Mouse (Mus musculus) bone marrow macrophage, adult 2 months (primary cell): ENCODE measurements around the gene Tspan4. TPM values are rescaled to one million over a fixed set of nuclear protein-coding genes. Genes with fewer than 3 reads are reported as not detected.

Experiments
- H3K27ac ChIP-seq: 2 replicates; pipeline ENCODE4 v1.5.1; 2012; ENCODE audit warnings: low read depth, low read length; ENCODE audit not compliant: insufficient read depth
- H3K4me1 ChIP-seq: 2 replicates; pipeline ENCODE4 v1.6.1; 2012; ENCODE audit warnings: low read length; ENCODE audit not compliant: control insufficient read depth, insufficient read depth
- H3K4me3 ChIP-seq: 2 replicates; pipeline ENCODE4 v1.5.1; 2012; ENCODE audit warnings: mild to moderate bottlenecking, low read length, moderate library complexity; ENCODE audit not compliant: insufficient read depth
- CTCF ChIP-seq: IDR thresholded peaks from 2 replicates; pipeline ENCODE4 v1.5.1; 2012; ENCODE audit warnings: low read depth, mild to moderate bottlenecking, low read length, moderate library complexity
- POLR2A ChIP-seq: IDR thresholded peaks from 2 replicates; pipeline ENCODE4 v1.6.1; 2012; ENCODE audit warnings: mild to moderate bottlenecking, low read depth, low read length, borderline replicate concordance
- polyA plus RNA-seq: library from polyadenylated mRNA; stranded (reverse); fragments of >200 nt; gene quantifications from 2 replicates; pipeline ENCODE4 v1.2.4, GENCODE M21; 2012; ENCODE audit not compliant: missing spikeins, insufficient read depth, insufficient read length

The Tspan4 gene
- 99.8 and 102 TPM in 2 replicates for polyA plus RNA-seq

- TF ChIP-seq CTCF = no peak
- no peak for TF ChIP-seq POLR2A
- peaks cover 30% of the 10 kb centered on the region for H3K4me1 ChIP-seq
- peak within 1 kb of the TSS; percentile 82 for H3K4me3 ChIP-seq
- H3K27ac ChIP-seq = peak within 1 kb of the TSS; percentile 72
These were observed at the start of gene Tspan4, which contains the start of gene Polr2l for GRCm38 (mm10) chr7:141475011-141475804. TSS of gene Tspan4 (plus strand) at chr7:141475240. TSS of gene Polr2l (minus strand) at chr7:141475132.

GRCm38 (mm10) chr7:141426948-141427730 is 47.9 kb upstream of the Tspan4 start:
- TF ChIP-seq CTCF (no peak), POLR2A (no peak)
- Histone ChIP-seq H3K4me3 (no peak overlapping the region), H3K4me1 (peaks cover 9% of the 10 kb centered on the region)

GRCm38 (mm10) chr7:141428701-141429100 is 46.3 kb upstream of the Tspan4 start:
- TF ChIP-seq CTCF = no peak
- no peak for TF ChIP-seq POLR2A
- Histone ChIP-seq H3K27ac (no peak overlapping the region), H3K4me1 (peaks cover 9% of the 10 kb centered on the region), H3K4me3 (no peak overlapping the region)

More at GRCm38 (mm10) chr7:141426948-141427730, 47.9 kb upstream of the Tspan4 start:
- no peak overlapping the region for H3K27ac ChIP-seq

GRCm38 (mm10) chr7:141429310-141429709 is 45.7 kb upstream of the Tspan4 start, which contains the start of gene Cend1:
TSS of gene Cend1 (minus strand) at chr7:141429491.
- Histone ChIP-seq H3K4me1 (peaks cover 9% of the 10 kb centered on the region), H3K4me3 (no peak within 1 kb of the TSS), H3K27ac (no peak within 1 kb of the TSS)
- TF ChIP-seq POLR2A (no peak), CTCF (no peak)

GRCm38 (mm10) chr7:141429840-141430584 is 45.0 kb upstream of the Tspan4 start:
- TF ChIP-seq POLR2A = no peak
- TF ChIP-seq CTCF = no peak
- Histone ChIP-seq H3K4me3 (no peak overlapping the region), H3K4me1 (peaks cover 11% of the 10 kb centered on the region)

GRCm38 (mm10) chr7:141430585-141431240 is 44.3 kb upstream of the Tspan4 start:
- Histone ChIP-seq H3K4me1 (peaks cover 14% of the 10 kb centered on the region), H3K4me3 (no peak overlapping the region)
- TF ChIP-seq CTCF (no peak), POLR2A (no peak)

More at GRCm38 (mm10) chr7:141429840-141430584, 45.0 kb upstream of the Tspan4 start:
- no peak overlapping the region for H3K27ac ChIP-seq

GRCm38 (mm10) chr7:141431434-141432185 is 43.4 kb upstream of the Tspan4 start:
- Histone ChIP-seq H3K4me3 (no peak overlapping the region), H3K27ac (no peak overlapping the region), H3K4me1 (peaks cover 21% of the 10 kb centered on the region)
- TF ChIP-seq CTCF (no peak), POLR2A (no peak)

More at GRCm38 (mm10) chr7:141430585-141431240, 44.3 kb upstream of the Tspan4 start:
- no peak overlapping the region for H3K27ac ChIP-seq

- no peak for TF ChIP-seq POLR2A
- TF ChIP-seq CTCF = no peak
- H3K4me1 ChIP-seq = peaks cover 21% of the 10 kb centered on the region
- H3K4me3 ChIP-seq = no peak overlapping the region
- no peak overlapping the region for H3K27ac ChIP-seq
These were observed 42.8 kb upstream of the Tspan4 start for GRCm38 (mm10) chr7:141432186-141432611.
